ENCODE assay signal across 29 mouse cellular contexts in the genomic region with DNA sequence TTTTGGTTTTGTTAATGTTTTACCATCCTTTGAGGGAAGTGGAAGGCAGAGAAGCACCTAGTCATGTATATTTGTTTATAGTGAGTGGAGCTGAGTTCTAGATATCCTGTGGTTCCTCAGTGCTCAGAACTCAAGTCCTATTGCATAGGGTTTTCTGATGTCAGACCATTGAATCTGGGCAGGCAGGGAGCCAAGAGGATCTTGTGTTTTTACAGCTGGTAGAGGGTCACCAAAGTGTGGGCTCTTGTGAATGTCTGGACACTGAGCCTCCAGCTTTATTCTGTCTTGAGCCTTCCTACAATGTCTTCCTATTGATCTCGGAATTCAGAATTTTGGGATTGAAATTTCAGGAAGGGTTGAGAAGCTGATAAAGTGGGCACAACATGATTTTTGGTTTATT.
DNase-seq lines count a peak whose midpoint lies in the region; ATAC-seq and TF ChIP-seq lines count a peak whose summit lies in the region.
"Had no signal": no experiment of that assay in that cellular context is flagged by ENCODE, and none has a peak within 500 bp of the region (broad histone marks: within the 10 kb centered on the region; RNA-seq: fewer than 3 reads in every experiment).

No protein-coding gene starts in this region.

- H3K9ac ChIP-seq in kidney, embryonic 15.5 days = no peak overlapping the region
- no peak overlapping the region for H3K9ac ChIP-seq in forebrain, postnatal 0 days
- H3K9ac ChIP-seq: embryonic facial prominence, embryonic 13.5 days; forebrain, embryonic 12.5 days; forebrain, embryonic 15.5 days; hindbrain, embryonic 13.5 days had no signal

- H3K4me2 ChIP-seq in kidney, embryonic 15.5 days = no peak overlapping the region
- H3K4me2 ChIP-seq in forebrain, postnatal 0 days (ENCODE audit: low read depth) = no peak overlapping the region
- H3K4me2 ChIP-seq: embryonic facial prominence, embryonic 13.5 days; forebrain, embryonic 12.5 days; forebrain, embryonic 15.5 days; heart, embryonic 11.5 days; hindbrain, embryonic 13.5 days had no signal

- ATAC-seq in kidney, embryonic 15.5 days (replicated peaks; ENCODE audit: low FRiP score) = no peak
- ATAC-seq in forebrain, postnatal 0 days = no peak
- ATAC-seq: forebrain, embryonic 15.5 days; hindbrain, embryonic 16.5 days; Patski had no signal

- no peaks in the 10 kb centered on the region for H3K27me3 ChIP-seq in kidney, embryonic 15.5 days
- H3K27me3 ChIP-seq in forebrain, postnatal 0 days (ENCODE audit: insufficient read depth, low read length) = no peaks in the 10 kb centered on the region
- H3K27me3 ChIP-seq: CH12.LX; embryonic facial prominence, embryonic 13.5 days; forebrain, embryonic 12.5 days; forebrain, embryonic 15.5 days; hindbrain, embryonic 13.5 days; Patski had no signal

- no peak for TF ChIP-seq CTCF in brain, embryonic 14.5 days (IDR thresholded peaks at IDR 0.05; ENCODE audit: borderline replicate concordance, extremely low read depth, insufficient read depth, insufficient read length)
- TF ChIP-seq CTCF in forebrain, postnatal 0 days (IDR thresholded peaks at IDR 0.05; ENCODE audit: low read depth) = no peak

- peaks cover 32% of the 10 kb centered on the region for H3K4me1 ChIP-seq in kidney, embryonic 15.5 days
- H3K4me1 ChIP-seq in forebrain, postnatal 0 days (ENCODE audit: insufficient read depth) = peaks cover 16% of the 10 kb centered on the region

- no peaks in the 10 kb centered on the region for H3K36me3 ChIP-seq in kidney, embryonic 15.5 days
- H3K36me3 ChIP-seq in forebrain, postnatal 0 days (ENCODE audit: insufficient read depth) = no peaks in the 10 kb centered on the region
- H3K36me3 ChIP-seq: embryonic facial prominence, embryonic 10.5 days; embryonic facial prominence, embryonic 13.5 days; forebrain, embryonic 12.5 days; forebrain, embryonic 15.5 days; G1E; hindbrain, embryonic 10.5 days; hindbrain, embryonic 13.5 days had no signal

- DNase-seq in embryo, embryonic 10.5 days (ENCODE audit: low spot score) = peak; percentile 41
- DNase-seq in embryo, embryonic 11 days = no peak
- peak; percentile 58 for DNase-seq in kidney, postnatal 10 days
- peak; percentile 18 for DNase-seq in left cerebral cortex, postnatal 4 days
- no peak for DNase-seq in left cerebral cortex, adult 18-20 months (ENCODE audit: low spot score in 2 of 2)
- peak; percentile 31 for DNase-seq in brain, embryonic 14.5 days (ENCODE audit: low read depth)
- no peak for DNase-seq in forebrain, postnatal 0 days
- DNase-seq: adrenal gland, postnatal 10 days; adrenal gland, postnatal 36 days; B cell, adult 2 months; cerebellum, adult 11 months; cerebellum, adult 2 months; cerebellum, adult 9-11 months; cerebellum, postnatal 25 days; gastrocnemius, postnatal 10 days; gastrocnemius, postnatal 36 days had no signal

- no peaks in the 10 kb centered on the region for H3K9me3 ChIP-seq in kidney, embryonic 15.5 days (replicated peaks)
- no peaks in the 10 kb centered on the region for H3K9me3 ChIP-seq in forebrain, postnatal 0 days (ENCODE audit: low read length)
- H3K9me3 ChIP-seq: embryonic facial prominence, embryonic 10.5 days; embryonic facial prominence, embryonic 13.5 days; forebrain, embryonic 12.5 days; forebrain, embryonic 15.5 days; G1E; hindbrain, embryonic 10.5 days; hindbrain, embryonic 13.5 days had no signal

- WGBS in kidney, embryonic 15.5 days = 88% methylated on average over 1 of the region's 1 CpGs
- 100% methylated on average over 1 of the region's 1 CpGs for WGBS in forebrain, postnatal 0 days

- H3K27ac ChIP-seq in kidney, embryonic 15.5 days = no peak overlapping the region
- no peak overlapping the region for H3K27ac ChIP-seq in forebrain, postnatal 0 days (ENCODE audit: low read depth, low read length)
- H3K27ac ChIP-seq: embryonic facial prominence, embryonic 10.5 days; embryonic facial prominence, embryonic 13.5 days; forebrain, embryonic 12.5 days; forebrain, embryonic 15.5 days; hindbrain, embryonic 10.5 days; hindbrain, embryonic 13.5 days had no signal

- intact Hi-C loops in left cerebral cortex, postnatal 4 days (cut with DNase I) = no loop called here

- no peak for TF ChIP-seq POLR2A in brain, embryonic 14.5 days (IDR thresholded peaks at IDR 0.05; ENCODE audit: borderline replicate concordance, extremely low read depth, insufficient read depth, insufficient read length, poor library complexity, severe bottlenecking)

- H3K4me3 ChIP-seq in kidney, embryonic 15.5 days (replicated peaks) = no peak overlapping the region
- no peak overlapping the region for H3K4me3 ChIP-seq in forebrain, postnatal 0 days (ENCODE audit: low read depth, low read length)
- H3K4me3 ChIP-seq: embryonic facial prominence, embryonic 10.5 days; embryonic facial prominence, embryonic 13.5 days; erythroblast, embryonic 14.5 days; forebrain, embryonic 12.5 days; forebrain, embryonic 15.5 days; hindbrain, embryonic 10.5 days; hindbrain, embryonic 13.5 days had no signal

Comparison
In these comparisons a context has a peak if more than half of its experiments do, and no peak if none do; other contexts are left out.
1. DNase-seq: peak in embryo, embryonic 10.5 days (single experiment), kidney, postnatal 10 days (single experiment), left cerebral cortex, postnatal 4 days (single experiment) and brain, embryonic 14.5 days (single experiment); none in embryo, embryonic 11 days (single experiment), left cerebral cortex, adult 18-20 months (0 of 2) and forebrain, postnatal 0 days (single experiment).